Mouse (Mus musculus) c-Kit-positive CD71-positive TER-119-positive erythroid progenitor cells, embryonic 14.5 days (primary cell): ENCODE results near the gene Abhd17c.
"Not testable (repeated sequence)": the region's sequence is repeated elsewhere in the genome, so short reads cannot be mapped to it uniquely, and the experiment has no call there.

ENCODE experiments used
- DNase-seq: peaks from one replicate; pipeline ENCODE4 v3.0.0-alpha.2; 2013; ENCODE audit warnings: low spot score

Gene Abhd17c

DNA sequence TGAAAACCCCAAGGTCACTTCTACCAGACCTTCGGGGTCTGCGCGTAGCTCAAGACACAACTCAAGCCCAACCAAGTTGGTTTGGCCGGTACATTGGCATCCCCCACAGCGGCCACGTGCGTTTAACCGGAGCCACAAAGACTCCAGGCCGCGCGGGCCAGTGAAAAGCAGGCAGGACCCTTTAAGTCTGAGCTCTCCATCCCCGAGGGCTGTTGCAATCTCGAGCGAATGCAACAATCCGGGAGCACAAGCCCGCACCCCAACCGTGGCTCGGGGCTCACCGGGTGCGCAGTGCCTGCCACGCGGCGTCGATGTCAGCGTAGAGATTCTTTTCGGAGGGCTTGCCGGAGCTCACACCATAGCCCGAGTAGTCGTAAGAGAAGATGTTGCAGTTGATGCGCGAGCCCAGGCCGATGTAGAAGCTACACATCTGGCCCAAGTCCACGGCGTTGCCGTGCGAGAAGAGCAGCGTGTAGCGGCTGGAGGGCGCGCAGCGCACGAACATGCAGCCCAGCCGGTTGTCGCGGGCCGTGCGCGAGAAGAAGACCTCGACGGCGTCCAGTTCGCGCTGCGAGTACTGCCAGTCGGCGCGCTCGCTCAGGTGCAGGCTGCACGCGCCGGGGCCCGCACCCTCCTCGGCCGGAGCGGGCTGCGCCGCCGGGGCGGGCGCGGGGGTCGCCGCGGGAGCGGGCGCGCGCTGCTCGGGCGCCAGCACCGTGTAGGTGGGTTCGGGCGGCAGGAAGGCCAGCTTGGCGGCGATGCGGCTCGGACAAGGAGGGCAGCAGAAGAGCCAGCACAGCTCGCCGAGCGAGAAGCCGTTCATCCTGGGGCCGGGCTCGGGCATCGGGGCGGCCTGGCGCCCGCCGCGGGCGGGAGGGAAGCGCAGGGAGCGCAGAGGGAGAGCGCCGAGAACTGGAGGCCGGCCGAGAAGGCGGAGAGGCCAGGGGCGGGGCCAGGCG lies at the start of gene Abhd17c:
TSS of gene Abhd17c (minus strand) at position 893 of the 959 bp plus-strand sequence.
- DNase-seq: peak; percentile 27

- no peak for DNase-seq
These were observed 45.6 kb upstream of the Abhd17c start for GRCm38 (mm10) chr7:84197208-84197860.

GRCm38 (mm10) chr7:84196221-84196620 lies 44.5 kb upstream of the Abhd17c start:
- no peak for DNase-seq

DNA sequence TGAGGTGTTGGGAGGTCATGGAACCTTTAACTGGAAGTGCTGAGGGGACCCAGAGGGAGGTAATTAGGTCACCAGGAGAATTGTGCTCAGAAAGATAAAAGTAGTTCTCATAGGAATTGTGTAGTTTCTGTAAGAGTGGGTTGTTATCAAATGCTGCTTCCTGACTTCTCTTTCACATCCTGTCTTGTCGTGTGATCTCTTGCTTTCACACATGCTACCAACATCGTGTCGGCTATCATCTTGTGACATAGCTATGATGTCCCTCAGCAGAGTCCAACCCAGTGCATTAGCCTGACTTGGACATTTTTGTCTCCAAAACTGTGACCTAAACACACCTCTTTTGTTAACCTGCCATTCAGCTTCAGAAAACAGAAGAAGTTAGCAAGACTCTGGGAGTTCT lies 40.6 kb upstream of the Abhd17c start:
- no peak for DNase-seq

DNA sequence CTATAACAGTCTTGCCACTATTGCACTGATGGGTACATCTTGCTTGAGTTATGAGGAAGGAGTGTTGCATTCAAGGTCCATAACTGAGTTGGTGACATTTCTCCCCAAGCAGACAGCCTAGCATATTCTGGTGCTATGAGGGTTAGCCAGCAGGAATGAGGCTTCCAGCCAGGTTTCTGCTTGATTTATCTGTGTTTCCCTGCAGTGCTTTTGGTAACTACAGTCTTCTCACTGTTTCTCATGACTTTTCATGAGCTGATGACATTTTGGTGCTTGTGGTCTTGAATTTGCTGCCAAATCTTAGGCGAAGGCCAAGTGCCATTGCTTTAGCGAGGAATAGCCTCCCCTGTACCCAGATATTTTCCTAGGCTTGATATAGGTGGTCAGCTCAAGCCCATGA lies 39.8 kb upstream of the Abhd17c start:
- DNase-seq: no peak

DNA sequence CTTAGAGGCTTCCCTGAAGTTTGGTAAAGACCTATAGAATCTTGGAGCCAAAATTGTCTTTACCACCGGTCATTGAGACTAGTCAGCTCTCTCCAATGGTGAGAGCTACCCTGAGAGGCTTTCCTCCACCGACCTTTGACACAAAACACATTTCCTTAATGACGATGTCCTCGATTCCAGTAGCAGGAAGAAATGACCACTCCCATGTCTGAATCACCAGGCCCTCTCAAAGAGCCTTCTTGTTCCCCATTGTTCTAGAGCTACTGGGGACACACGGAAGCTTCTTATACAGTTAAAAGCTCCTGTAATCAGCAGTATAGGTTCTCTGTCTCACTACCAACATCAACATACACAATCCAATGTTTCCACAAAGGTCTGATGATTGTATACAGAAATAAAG lies 36.5 kb upstream of the Abhd17c start:
- DNase-seq: no peak

- DNase-seq: no peak
These were observed 33.5 kb upstream of the Abhd17c start for GRCm38 (mm10) chr7:84185196-84185595.

GRCm38 (mm10) chr7:84184703-84185102 lies 33.0 kb upstream of the Abhd17c start:
- DNase-seq: no peak

- not testable (repeated sequence) for DNase-seq
These were observed 27.1 kb upstream of the Abhd17c start for GRCm38 (mm10) chr7:84178809-84179208.

- DNase-seq: no peak
These were observed 23.2 kb upstream of the Abhd17c start for GRCm38 (mm10) chr7:84174655-84175448.

DNA sequence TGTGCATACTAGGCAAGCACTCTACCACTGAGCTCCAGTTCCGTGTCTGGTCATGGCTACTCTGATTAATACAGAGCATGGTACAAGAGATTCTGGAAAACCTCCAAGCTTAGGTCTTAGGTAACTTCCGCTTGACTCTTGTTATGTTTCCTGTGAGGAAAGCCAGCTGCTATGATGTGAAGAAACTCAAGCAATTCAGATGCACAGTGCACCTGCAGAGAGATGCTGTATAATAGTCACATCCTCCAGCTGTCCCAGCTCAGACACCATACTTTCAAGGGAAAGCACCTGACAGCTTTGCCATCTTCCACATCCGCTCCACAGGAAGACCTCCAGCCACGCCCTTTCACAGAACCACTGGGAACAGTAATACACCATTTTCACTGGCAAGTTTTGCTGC lies 21.7 kb upstream of the Abhd17c start:
- DNase-seq: no peak

DNA sequence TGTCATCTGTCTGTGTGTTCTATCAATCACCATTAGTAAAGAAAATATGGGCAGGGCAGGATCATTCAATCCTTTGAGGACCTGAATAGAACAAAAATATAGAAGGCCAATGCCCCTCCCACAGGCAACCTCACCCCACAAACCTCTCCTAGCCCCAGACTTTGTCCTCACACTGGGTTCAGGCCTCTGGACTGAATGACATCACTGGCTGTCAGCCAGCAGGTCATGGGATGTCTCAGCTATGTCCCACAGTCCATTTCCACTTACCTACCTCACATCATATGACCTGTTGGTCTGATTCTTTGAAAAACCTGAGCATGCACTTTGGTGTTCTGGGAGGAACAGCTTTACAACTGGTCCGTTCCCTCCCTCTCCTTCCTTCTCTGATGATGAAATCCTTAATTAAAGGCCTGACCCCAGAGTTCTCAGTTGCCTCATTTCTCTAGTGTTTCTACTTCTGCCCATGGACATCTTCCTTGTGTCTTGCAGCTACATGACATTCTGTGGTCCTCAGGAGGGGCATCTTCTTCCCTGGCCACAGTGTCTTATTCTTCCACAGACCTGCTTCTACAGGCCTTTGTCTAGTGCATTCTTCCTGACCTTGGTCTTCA lies 19.6 kb upstream of the Abhd17c start:
- no peak for DNase-seq

DNA sequence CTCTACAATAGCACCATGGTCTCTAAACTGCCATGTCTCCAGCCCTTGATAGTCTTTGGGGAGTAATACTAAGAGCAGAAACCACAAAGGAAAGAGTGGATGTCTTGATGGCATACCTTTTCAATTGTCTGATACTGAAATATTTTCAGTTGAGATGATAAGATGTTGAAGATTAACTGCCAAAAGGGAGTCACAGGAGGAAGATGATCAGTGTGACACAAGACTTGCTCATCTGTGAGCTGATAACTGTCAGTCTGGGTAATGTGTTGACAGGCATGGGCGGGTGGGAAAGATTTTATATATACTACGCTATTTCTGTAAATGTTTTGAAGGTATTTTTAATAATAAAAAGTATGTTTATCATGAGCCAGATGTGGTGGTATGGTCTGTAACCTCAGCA lies 16.7 kb upstream of the Abhd17c start:
- no peak for DNase-seq

- no peak for DNase-seq
These were observed 15.2 kb upstream of the Abhd17c start for GRCm38 (mm10) chr7:84166721-84167419.

DNA sequence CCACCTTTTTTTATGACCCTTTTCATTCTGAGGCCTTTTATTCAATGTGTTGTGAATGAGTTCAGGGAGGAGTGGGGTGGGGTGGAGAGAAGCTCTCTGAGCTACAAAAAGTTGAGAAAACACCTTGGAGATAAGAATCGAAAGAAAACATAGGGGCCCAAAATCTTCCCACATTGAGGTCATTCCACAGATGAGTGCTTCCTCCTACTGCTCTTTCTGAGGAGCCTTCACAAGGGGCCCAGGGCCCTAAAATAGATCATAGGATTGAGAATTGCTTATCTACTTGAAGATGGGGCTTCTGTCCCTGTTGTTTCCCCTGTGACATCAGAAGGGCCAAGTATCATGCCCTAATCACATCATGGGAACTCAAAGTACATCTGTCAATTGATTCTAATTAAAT lies 14.3 kb upstream of the Abhd17c start:
- no peak for DNase-seq

DNA sequence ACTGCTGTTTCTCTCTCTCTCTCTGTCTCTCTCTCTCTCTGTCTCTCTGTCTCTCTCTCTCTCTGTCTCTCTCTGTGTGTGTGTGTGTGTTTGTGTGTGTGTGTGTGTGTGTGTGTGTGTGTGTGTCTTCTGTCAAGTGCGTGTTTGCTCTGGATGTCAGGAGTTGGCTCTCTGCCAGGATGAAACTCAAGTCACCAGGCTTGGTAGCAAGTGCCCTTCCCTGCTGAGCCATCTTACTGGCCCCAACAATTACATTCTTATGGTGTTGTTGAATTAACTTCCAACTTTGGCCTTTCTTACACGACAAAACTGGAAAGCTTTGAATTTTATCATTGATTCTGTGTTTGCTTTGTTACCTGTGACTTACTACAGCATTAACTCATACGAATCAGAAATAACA lies 13.6 kb upstream of the Abhd17c start:
- DNase-seq: no peak

DNA sequence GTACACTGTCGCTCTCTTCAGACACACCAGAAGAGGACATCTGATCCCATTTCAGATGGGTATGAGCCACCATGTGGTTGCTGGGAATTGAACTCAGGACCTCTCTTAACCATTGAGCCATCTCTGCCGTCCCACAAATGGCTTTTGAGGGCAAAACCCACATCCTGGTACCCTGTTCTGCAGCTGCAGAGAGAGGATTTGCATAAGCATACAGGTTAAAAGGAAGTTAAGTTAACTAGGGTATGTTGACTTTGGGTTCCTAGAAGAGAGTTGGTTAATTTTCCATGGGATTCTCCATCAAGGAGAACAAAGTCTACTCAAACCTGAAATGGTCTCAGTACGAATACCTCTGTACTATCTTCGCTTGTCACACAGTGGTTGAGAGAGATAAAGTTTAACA lies 13.2 kb upstream of the Abhd17c start:
- no peak for DNase-seq

GRCm38 (mm10) chr7:84164419-84164818 lies 12.7 kb upstream of the Abhd17c start:
- DNase-seq: no peak

GRCm38 (mm10) chr7:84163585-84163984 lies 11.9 kb upstream of the Abhd17c start:
- DNase-seq: no peak

- DNase-seq: no peak
These were observed 7.7 kb upstream of the Abhd17c start for GRCm38 (mm10) chr7:84159414-84159813.

DNA sequence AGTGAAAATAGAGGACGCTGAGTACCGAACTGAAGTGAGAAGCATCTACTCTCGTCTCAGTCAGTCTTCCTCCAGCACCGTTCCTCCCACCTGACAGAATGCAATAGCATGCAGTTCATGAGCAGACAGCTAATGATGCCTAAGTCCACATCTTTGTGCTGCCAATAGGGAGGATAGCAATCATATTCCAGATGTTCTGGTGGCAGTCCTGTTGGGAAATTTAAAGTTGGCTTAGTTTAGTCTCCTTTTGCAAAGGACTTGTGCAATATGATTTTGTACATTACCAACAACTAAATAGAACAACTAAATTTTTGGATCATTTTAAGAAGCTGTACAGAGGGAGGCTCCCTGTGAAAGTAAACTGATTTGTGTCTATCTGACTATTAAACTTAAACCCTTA lies 2.1 kb upstream of the Abhd17c start:
- DNase-seq: no peak
